Mouse (Mus musculus) neural tube, embryonic 13.5 days (tissue): ENCODE results near the gene Otos. TPM values are rescaled to one million over a fixed set of nuclear protein-coding genes. Genes with fewer than 3 reads are reported as not detected.
A peak's percentile ranks its signal among the peaks of the same experiment; 100 is the strongest.

Source experiments
- ATAC-seq: fragments of 200-750 bp; cut with Nextera tagmentation; 2 replicates; pipeline ENCODE4 v1.8.0; 2017; ENCODE audit warnings: low read depth, mild to moderate bottlenecking, moderate TSS enrichment, moderate library complexity
- H3K27ac ChIP-seq: fragments of 300-500 bp; sonication (generic); replicated peaks from 2 replicates; pipeline ENCODE4 v1.5.1; 2015; ENCODE audit warnings: moderate library complexity, mild to moderate bottlenecking, inconsistent platforms
- H3K27me3 ChIP-seq: fragments of 300-500 bp; sonication (generic); 2 replicates; pipeline ENCODE4 v1.6.1; 2015; ENCODE audit warnings: mild to moderate bottlenecking, inconsistent platforms
- H3K36me3 ChIP-seq: fragments of 300-500 bp; sonication (generic); 2 replicates; pipeline ENCODE4 v1.6.1; 2015; ENCODE audit warnings: mild to moderate bottlenecking, inconsistent platforms
- H3K4me1 ChIP-seq: fragments of 300-500 bp; sonication (generic); replicated peaks from 2 replicates; pipeline ENCODE4 v1.6.1; 2015; ENCODE audit warnings: inconsistent platforms
- H3K4me2 ChIP-seq: fragments of 300-500 bp; sonication (generic); 2 replicates; pipeline ENCODE4 v1.6.1; 2015; ENCODE audit warnings: inconsistent platforms, mild to moderate bottlenecking, moderate library complexity
- H3K4me3 ChIP-seq: fragments of 300-500 bp; sonication (generic); 2 replicates; pipeline ENCODE4 v1.5.1; 2015; ENCODE audit warnings: mild to moderate bottlenecking, inconsistent platforms
- H3K9ac ChIP-seq: fragments of 300-500 bp; sonication (generic); 2 replicates; pipeline ENCODE4 v1.6.1; 2015; ENCODE audit warnings: moderate library complexity, mild to moderate bottlenecking, inconsistent platforms
- H3K9me3 ChIP-seq: fragments of 300-500 bp; sonication (generic); 2 replicates; pipeline ENCODE4 v1.6.1; 2016; ENCODE audit warnings: inconsistent platforms
- WGBS: fragments of 180-500 bp; shearing (Covaris S2); methylation state at CpG from one replicate; pipeline ENCODE4 v1.1.7; 2015; 5-methylcytosine and 5-hydroxymethylcytosine counted together
- polyA plus RNA-seq: library from polyadenylated mRNA; unstranded; fragments of >200 nt; fragmentation: Nextera tagmentation; extraction: Ambion mirVana; gene quantifications from 2 replicates; pipeline ENCODE4 v1.2.1, GENCODE M21; 2015

Otos gene
- polyA plus RNA-seq: not detected in 2 replicates

DNA sequence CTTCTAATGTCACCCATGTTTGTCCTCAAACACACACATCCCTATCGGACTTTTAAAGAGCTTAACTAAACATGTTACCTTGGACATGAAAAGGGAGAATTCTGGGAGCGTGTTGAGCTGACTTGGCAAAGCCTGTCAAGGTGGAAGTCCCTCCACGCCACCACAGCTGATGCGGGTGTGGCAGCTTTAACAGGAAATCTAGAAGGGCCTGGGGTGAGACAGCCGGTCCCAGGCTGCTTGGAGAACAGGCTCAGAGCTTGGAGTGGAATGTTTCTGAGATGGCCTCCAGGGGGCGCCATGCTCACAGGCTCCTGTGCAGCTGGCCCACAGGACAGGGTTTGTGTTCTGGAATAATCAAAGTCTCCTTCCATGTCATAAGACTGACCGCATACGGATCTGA lies at the start of gene Otos:
Gene Otos (minus strand): TSS at position 169 of the 400 bp plus-strand sequence.
- no peak within 1 kb of the TSS for H3K4me2 ChIP-seq
- H3K36me3 ChIP-seq: no peaks in the 10 kb centered on the region
- ATAC-seq: peak; percentile 58; the same call in 1 of the 2 replicates
- H3K4me3 ChIP-seq: no peak within 1 kb of the TSS
- H3K4me1 ChIP-seq: peaks cover 19% of the 10 kb centered on the region
- H3K9ac ChIP-seq: no peak within 1 kb of the TSS
- WGBS: 29% methylated on average over 8 of the region's 8 CpGs
- H3K27ac ChIP-seq: no peak within 1 kb of the TSS
- H3K27me3 ChIP-seq: peaks cover 4% of the 10 kb centered on the region
- no peaks in the 10 kb centered on the region for H3K9me3 ChIP-seq

- WGBS: 38% methylated on average over 4 of the region's 4 CpGs
- H3K27me3 ChIP-seq: no peaks in the 10 kb centered on the region; the same call in 1 of the 2 replicates
Measured at GRCm38 (mm10) chr1:92696848-92697247, 48.2 kb upstream of the Otos start.

GRCm38 (mm10) chr1:92695751-92696150 lies 47.1 kb upstream of the Otos start:
- H3K9ac ChIP-seq: no peak overlapping the region
- ATAC-seq: no peak
- no peak overlapping the region for H3K4me3 ChIP-seq
- H3K36me3 ChIP-seq: no peaks in the 10 kb centered on the region
- no peaks in the 10 kb centered on the region for H3K9me3 ChIP-seq
- no peaks in the 10 kb centered on the region; the same call in 1 of the 2 replicates for H3K27me3 ChIP-seq
- 87% methylated on average over 5 of the region's 5 CpGs for WGBS
- H3K27ac ChIP-seq: no peak overlapping the region
- peaks cover 13% of the 10 kb centered on the region for H3K4me1 ChIP-seq
- no peak overlapping the region for H3K4me2 ChIP-seq

More at GRCm38 (mm10) chr1:92696848-92697247, 48.2 kb upstream of the Otos start:
- Histone ChIP-seq H3K4me1 (peaks cover 13% of the 10 kb centered on the region), H3K9ac (no peak overlapping the region; the same call in 1 of the 2 replicates), H3K27ac (no peak overlapping the region), H3K36me3 (no peaks in the 10 kb centered on the region), H3K4me2 (no peak overlapping the region), H3K9me3 (no peaks in the 10 kb centered on the region), H3K4me3 (no peak overlapping the region)
- no peak; the same call in 1 of the 2 replicates for ATAC-seq

DNA sequence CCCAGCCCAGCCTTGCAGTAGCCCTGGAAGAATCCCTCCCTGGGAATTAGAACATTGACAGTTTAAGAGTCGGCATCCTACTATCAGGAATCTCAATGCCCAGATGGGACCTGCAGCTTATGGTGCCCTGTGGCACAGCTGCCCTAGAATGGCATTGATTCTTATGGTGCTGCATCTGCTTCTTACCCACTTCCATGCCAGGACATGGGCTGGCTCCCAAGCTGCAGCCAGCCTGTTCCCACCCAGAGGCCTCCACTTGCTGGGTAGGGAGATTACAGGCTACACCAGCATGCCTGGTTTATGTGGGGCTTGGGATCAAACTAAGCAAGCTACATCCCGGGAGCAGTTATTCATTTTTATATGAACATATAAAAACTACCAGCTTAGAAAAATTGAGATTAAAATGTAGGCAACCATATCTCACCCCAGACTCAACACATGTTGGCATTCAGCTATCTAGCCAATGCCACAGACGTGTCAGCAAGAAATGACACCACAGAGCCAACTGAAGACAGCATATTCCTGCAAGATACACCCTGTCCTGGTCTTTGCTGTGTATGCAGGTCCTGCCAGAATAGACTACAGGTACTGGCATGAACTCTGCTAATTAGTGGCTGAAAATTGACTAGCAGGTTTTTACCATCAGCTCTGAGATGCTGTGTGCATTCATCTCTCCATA lies 42.7 kb upstream of the Otos start:
- H3K9me3 ChIP-seq: no peaks in the 10 kb centered on the region
- H3K27ac ChIP-seq: no peak overlapping the region
- no peak overlapping the region for H3K4me2 ChIP-seq
- no peak overlapping the region for H3K9ac ChIP-seq
- H3K4me3 ChIP-seq: no peak overlapping the region
- ATAC-seq: no peak
- 82% methylated on average over 3 of the region's 3 CpGs for WGBS
- H3K27me3 ChIP-seq: peaks cover under 1% of the 10 kb centered on the region
- H3K36me3 ChIP-seq: no peaks in the 10 kb centered on the region
- peaks cover 12% of the 10 kb centered on the region for H3K4me1 ChIP-seq

DNA sequence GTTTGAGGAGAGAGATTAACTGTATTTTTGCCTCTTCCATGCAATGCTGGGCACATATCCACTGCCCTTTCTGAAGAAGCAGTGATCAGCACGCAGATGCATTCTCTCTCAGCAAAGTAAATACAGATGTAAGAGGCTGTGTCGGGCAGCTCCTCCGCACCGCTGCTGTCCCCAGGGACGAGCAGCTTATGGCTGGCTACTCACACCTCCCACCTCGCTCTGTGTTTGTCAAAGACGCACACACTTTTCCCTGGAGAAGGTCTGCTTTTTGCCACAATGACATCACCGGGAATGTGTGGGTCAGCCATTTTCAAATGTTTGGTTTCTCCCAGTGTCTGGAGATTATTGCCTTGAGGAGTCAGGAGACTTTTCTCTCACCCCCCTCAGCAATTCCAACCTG lies 38.4 kb upstream of the Otos start:
- 40% methylated on average over 8 of the region's 8 CpGs for WGBS
- H3K9ac ChIP-seq: no peak overlapping the region
- ATAC-seq: no peak
- H3K4me1 ChIP-seq: peaks cover 15% of the 10 kb centered on the region
- H3K4me2 ChIP-seq: no peak overlapping the region
- no peaks in the 10 kb centered on the region for H3K36me3 ChIP-seq
- no peak overlapping the region for H3K4me3 ChIP-seq
- no peaks in the 10 kb centered on the region for H3K9me3 ChIP-seq
- peaks cover 3% of the 10 kb centered on the region for H3K27me3 ChIP-seq
- H3K27ac ChIP-seq: no peak overlapping the region; the same call in 1 of the 2 replicates

DNA sequence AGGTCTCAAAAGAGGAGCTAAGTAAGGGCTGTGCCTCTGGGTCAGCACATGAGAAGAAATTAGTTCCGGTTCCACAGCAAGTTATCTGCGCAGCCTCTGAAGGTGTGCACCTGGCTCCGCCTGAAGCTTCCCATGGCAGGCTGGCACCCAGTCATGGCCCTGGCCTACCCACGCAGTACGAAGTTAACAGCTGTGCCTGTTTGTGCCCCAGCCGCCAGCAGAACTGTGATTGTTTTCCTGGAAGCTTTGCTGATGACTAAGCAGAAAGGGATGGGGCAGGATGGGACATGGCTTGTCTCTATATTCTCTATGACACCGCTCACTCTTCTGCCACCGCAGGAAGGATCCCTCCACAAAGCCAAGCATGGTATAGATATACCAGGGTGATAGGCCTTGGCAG lies 34.5 kb upstream of the Otos start:
- H3K4me1 ChIP-seq: peaks cover 34% of the 10 kb centered on the region
- WGBS: 91% methylated on average over 8 of the region's 8 CpGs
- ATAC-seq: no peak

GRCm38 (mm10) chr1:92680668-92681603 lies 32.3 kb upstream of the Otos start:
- H3K9me3 ChIP-seq: no peaks in the 10 kb centered on the region
- H3K36me3 ChIP-seq: no peaks in the 10 kb centered on the region
- H3K4me1 ChIP-seq: peaks cover 19% of the 10 kb centered on the region
- WGBS: 14% methylated on average over 16 of the region's 16 CpGs
- H3K4me2 ChIP-seq: 0 out of 2 replicates have a peak overlapping the region, but pooled peaks have one; percentile 0
- H3K27me3 ChIP-seq: peaks cover 18% of the 10 kb centered on the region; the same call in 1 of the 2 replicates
- H3K4me3 ChIP-seq: no peak overlapping the region
- ATAC-seq: peak; percentile 81
- H3K27ac ChIP-seq: no peak overlapping the region
- no peak overlapping the region for H3K9ac ChIP-seq

More for the DNA sequence above, 34.5 kb upstream of the Otos start:
- no peak overlapping the region for H3K4me3 ChIP-seq
- H3K9me3 ChIP-seq: no peaks in the 10 kb centered on the region
- H3K27me3 ChIP-seq: peaks cover 9% of the 10 kb centered on the region; the same call in 1 of the 2 replicates
- H3K27ac ChIP-seq: no peak overlapping the region
- H3K4me2 ChIP-seq: no peak overlapping the region
- H3K36me3 ChIP-seq: no peaks in the 10 kb centered on the region
- no peak overlapping the region for H3K9ac ChIP-seq

DNA sequence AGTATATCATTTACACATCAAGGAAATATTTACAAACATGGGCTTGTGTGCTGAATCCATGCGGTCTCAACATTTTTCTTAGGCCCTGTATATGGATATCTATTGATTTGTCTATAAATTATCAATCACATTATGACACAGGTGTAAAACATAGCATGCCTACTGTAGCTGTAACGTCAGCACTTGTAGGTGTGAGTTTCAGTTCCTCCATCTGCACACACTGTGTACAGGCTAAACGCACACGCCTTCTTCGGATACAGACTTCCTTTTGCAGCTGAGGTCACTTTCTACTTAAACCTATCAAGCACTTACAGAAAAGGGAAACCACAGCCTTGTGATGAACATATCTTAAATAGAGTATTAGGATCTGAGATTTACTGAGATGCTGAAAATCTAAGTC lies 30.1 kb upstream of the Otos start:
- Histone ChIP-seq H3K9ac (no peak overlapping the region), H3K27me3 (peaks cover 21% of the 10 kb centered on the region), H3K9me3 (no peaks in the 10 kb centered on the region), H3K27ac (no peak overlapping the region), H3K4me2 (no peak overlapping the region), H3K36me3 (no peaks in the 10 kb centered on the region), H3K4me1 (peaks cover 19% of the 10 kb centered on the region), H3K4me3 (no peak overlapping the region)
- WGBS: 89% methylated on average over 5 of the region's 5 CpGs
- ATAC-seq: no peak

DNA sequence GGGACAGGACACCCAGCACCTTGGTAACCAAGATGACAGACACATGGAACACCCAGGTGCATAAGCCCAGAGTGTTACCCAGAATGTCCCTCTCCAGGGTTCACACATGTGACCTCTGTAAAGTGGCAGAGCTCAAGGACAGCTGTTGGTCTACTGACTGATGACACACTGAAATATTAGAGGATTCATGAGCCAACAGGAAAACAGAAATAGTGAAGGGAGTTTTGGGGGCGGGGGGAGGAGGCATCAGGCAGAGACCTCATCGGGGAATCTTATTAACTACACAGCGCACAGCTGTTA lies 28.0 kb upstream of the Otos start:
- Histone ChIP-seq H3K9me3 (no peaks in the 10 kb centered on the region), H3K4me1 (peaks cover 19% of the 10 kb centered on the region), H3K4me2 (no peak overlapping the region), H3K36me3 (no peaks in the 10 kb centered on the region), H3K27ac (no peak overlapping the region), H3K9ac (no peak overlapping the region), H3K27me3 (peaks cover 27% of the 10 kb centered on the region), H3K4me3 (no peak overlapping the region)
- no peak for ATAC-seq
- WGBS: 72% methylated on average over 3 of the region's 3 CpGs

DNA sequence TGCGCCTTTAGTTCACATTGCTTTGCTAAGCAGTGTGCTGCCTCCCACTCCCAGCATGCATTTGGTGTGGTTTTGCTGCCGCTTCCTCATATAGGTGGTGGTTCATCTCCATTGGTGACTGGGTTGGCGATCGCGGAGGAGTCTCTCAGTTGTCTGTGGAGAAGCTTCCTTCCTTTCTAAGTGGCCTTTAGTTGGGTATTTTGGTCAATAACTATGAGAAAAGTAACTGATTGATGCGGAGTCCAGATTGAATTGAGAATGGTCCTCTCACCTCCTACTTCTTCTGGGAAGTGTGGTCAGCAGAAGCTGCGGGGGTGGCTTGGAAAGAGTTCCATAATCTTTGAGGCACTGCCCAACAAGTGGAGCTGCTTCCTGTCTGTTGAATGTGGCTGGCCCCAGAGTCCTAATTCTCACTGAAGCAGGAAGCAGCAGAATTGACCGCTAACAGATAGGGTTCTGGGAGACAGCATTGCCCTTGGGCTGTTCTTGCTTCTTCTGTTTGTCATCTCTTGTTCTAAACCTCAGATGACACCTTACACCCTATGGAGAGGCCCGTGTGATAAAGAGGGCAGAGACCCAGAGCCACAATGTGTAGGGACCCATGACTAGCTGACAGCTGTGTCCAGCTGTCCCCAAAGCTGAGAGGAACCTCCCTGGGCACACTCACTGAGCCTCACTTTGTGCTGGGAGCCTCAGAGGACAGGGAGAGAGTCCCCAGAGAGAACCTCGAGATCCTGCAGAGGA lies 27.5 kb upstream of the Otos start:
- Histone ChIP-seq H3K4me3 (no peak overlapping the region), H3K9me3 (no peaks in the 10 kb centered on the region), H3K27me3 (peaks cover 27% of the 10 kb centered on the region), H3K27ac (no peak overlapping the region), H3K4me2 (no peak overlapping the region), H3K4me1 (peaks cover 16% of the 10 kb centered on the region), H3K36me3 (no peaks in the 10 kb centered on the region), H3K9ac (no peak overlapping the region)
- 82% methylated on average over 10 of the region's 10 CpGs for WGBS
- no peak for ATAC-seq

GRCm38 (mm10) chr1:92673258-92673782 lies 24.7 kb upstream of the Otos start:
- Histone ChIP-seq H3K36me3 (no peaks in the 10 kb centered on the region), H3K27me3 (peaks cover 22% of the 10 kb centered on the region), H3K9ac (no peak overlapping the region), H3K27ac (no peak overlapping the region), H3K4me2 (no peak overlapping the region), H3K4me1 (no peaks in the 10 kb centered on the region; the same call in 1 of the 2 replicates), H3K9me3 (no peaks in the 10 kb centered on the region), H3K4me3 (no peak overlapping the region)
- ATAC-seq: no peak
- 77% methylated on average over 5 of the region's 5 CpGs for WGBS
